Mouse (Mus musculus) gastrocnemius, adult 8-10 months (tissue): ENCODE measurements around the gene Tesk2. TPM values are rescaled to one million over a fixed set of nuclear protein-coding genes. Genes with fewer than 3 reads are reported as not detected.
"Not testable (repeated sequence)": the region's sequence is repeated elsewhere in the genome, so short reads cannot be mapped to it uniquely, and the experiment has no call there.

Experiments
- DNase-seq, 2 experiments: peaks; one replicate each; pipeline ENCODE4 v3.0.0; 2022; ENCODE audit warnings: low spot score in 2 of 2
- total RNA-seq, 4 experiments: library from RNA; stranded (reverse); gene quantifications; 2 replicates each; pipeline ENCODE4 v1.2.4; 2022

Gene Tesk2
- total RNA-seq, 4 experiments from 2014 or later = 1.6 to 1.9 (median 1.7) TPM

GRCm38 (mm10) chr4:116788956-116789355, 68.2 kb downstream of the Tesk2 start:
- DNase-seq = peak; percentile 65 to 71

GRCm38 (mm10) chr4:116792453-116792852, 71.7 kb downstream of the Tesk2 start:
- no peak for DNase-seq

- DNase-seq = no peak
These were observed 73.5 kb downstream of the Tesk2 start for GRCm38 (mm10) chr4:116794273-116794672.

GRCm38 (mm10) chr4:116796442-116797110, 75.8 kb downstream of the Tesk2 start:
- DNase-seq = no peak

GRCm38 (mm10) chr4:116799901-116800300, 79.2 kb downstream of the Tesk2 start:
- no peak for DNase-seq

- DNase-seq = peak; percentile 84 to 92
These were observed 86.7 kb downstream of the Tesk2 start, which contains the start of the genes Toe1 and Mutyh for GRCm38 (mm10) chr4:116807197-116808129. TSS of gene Toe1 (minus strand) at chr4:116807640. TSS of gene Mutyh (plus strand) at chr4:116807723.

GRCm38 (mm10) chr4:116811012-116811411, 90.3 kb downstream of the Tesk2 start:
- DNase-seq = no peak

- DNase-seq = no peak
These were observed 94.5 kb downstream of the Tesk2 start for GRCm38 (mm10) chr4:116815276-116815675.

- DNase-seq = no peak
These were observed 96.7 kb downstream of the Tesk2 start for GRCm38 (mm10) chr4:116817486-116817885.

GRCm38 (mm10) chr4:116819968-116820901, 99.5 kb downstream of the Tesk2 start:
- DNase-seq = no peak

- peak; percentile 67 to 71 for DNase-seq
These were observed 100.3 kb downstream of the Tesk2 start for GRCm38 (mm10) chr4:116820902-116821693.

- no peak for DNase-seq
These were observed 100.9 kb downstream of the Tesk2 start, which contains the start of gene Hpdl for GRCm38 (mm10) chr4:116821694-116822016. TSS of gene Hpdl (minus strand) at chr4:116821707.

GRCm38 (mm10) chr4:116824541-116825004, 103.8 kb downstream of the Tesk2 start:
- peak; percentile 40 to 62 for DNase-seq

- no peak for DNase-seq
These were observed 107.1 kb downstream of the Tesk2 start for GRCm38 (mm10) chr4:116827819-116828218.

GRCm38 (mm10) chr4:116829364-116830069, 108.8 kb downstream of the Tesk2 start:
- no peak for DNase-seq

GRCm38 (mm10) chr4:116830070-116830368, 109.3 kb downstream of the Tesk2 start:
- DNase-seq = no peak

GRCm38 (mm10) chr4:116838999-116839398, 118.3 kb downstream of the Tesk2 start:
- DNase-seq = no peak

GRCm38 (mm10) chr4:116840096-116840495, 119.3 kb downstream of the Tesk2 start:
- DNase-seq = not testable (repeated sequence)

GRCm38 (mm10) chr4:116840841-116841240, 120.1 kb downstream of the Tesk2 start:
- DNase-seq = no peak

- DNase-seq = no peak
These were observed 123.6 kb downstream of the Tesk2 start for GRCm38 (mm10) chr4:116844324-116844723.
